Mouse (Mus musculus) liver, embryonic 13.5 days (tissue): Measurements from ENCODE around the gene Wfikkn2. TPM values are rescaled to one million over a fixed set of nuclear protein-coding genes. Genes with fewer than 3 reads are reported as not detected.
"Not testable (repeated sequence)": the region's sequence is repeated elsewhere in the genome, so short reads cannot be mapped to it uniquely, and the experiment has no call there.

ENCODE experiments used
- ATAC-seq: fragments of 200-750 bp; cut with Nextera tagmentation; 2 replicates; pipeline ENCODE4 v1.8.0; 2017; ENCODE audit warnings: low read depth, mild to moderate bottlenecking, moderate number of reproducible peaks, moderate library complexity
- DNase-seq: peaks from one replicate; pipeline ENCODE4 v3.0.0; 2022
- H3K27ac ChIP-seq: fragments of 300-500 bp; sonication (generic); 2 replicates; pipeline ENCODE4 v1.5.1; 2015; ENCODE audit warnings: moderate library complexity, mild to moderate bottlenecking, inconsistent platforms
- H3K27me3 ChIP-seq: fragments of 300-500 bp; sonication (generic); 2 replicates; pipeline ENCODE4 v1.6.1; 2015; ENCODE audit warnings: mild to moderate bottlenecking, inconsistent platforms
- H3K36me3 ChIP-seq: fragments of 300-500 bp; sonication (generic); 2 replicates; pipeline ENCODE4 v1.6.1; 2015; ENCODE audit warnings: mild to moderate bottlenecking, inconsistent platforms
- H3K4me1 ChIP-seq: fragments of 300-500 bp; sonication (generic); replicated peaks from 2 replicates; pipeline ENCODE4 v1.6.1; 2015; ENCODE audit warnings: inconsistent platforms
- H3K4me2 ChIP-seq: fragments of 300-500 bp; sonication (generic); 2 replicates; pipeline ENCODE4 v1.6.1; 2015; ENCODE audit warnings: inconsistent platforms, mild to moderate bottlenecking, moderate library complexity
- H3K4me3 ChIP-seq: fragments of 300-500 bp; sonication (generic); replicated peaks from 2 replicates; pipeline ENCODE4 v1.5.1; 2015; ENCODE audit warnings: mild to moderate bottlenecking, inconsistent platforms
- H3K9ac ChIP-seq: fragments of 300-500 bp; sonication (generic); 2 replicates; pipeline ENCODE4 v1.6.1; 2015; ENCODE audit warnings: mild to moderate bottlenecking, inconsistent platforms
- H3K9me3 ChIP-seq: fragments of 300-500 bp; sonication (generic); replicated peaks from 2 replicates; pipeline ENCODE4 v1.6.1; 2016; ENCODE audit warnings: inconsistent platforms
- WGBS: fragments of 180-500 bp; shearing (Covaris S2); methylation state at CpG from one replicate; pipeline ENCODE4 v1.1.7; 2015; ENCODE audit not compliant: insufficient replicate concordance; 5-methylcytosine and 5-hydroxymethylcytosine counted together
- polyA plus RNA-seq: library from polyadenylated mRNA; unstranded; fragments of >200 nt; fragmentation: Nextera tagmentation; extraction: Ambion mirVana; gene quantifications from 2 replicates; pipeline ENCODE4 v1.2.1, GENCODE M21; 2015

The Wfikkn2 gene
- polyA plus RNA-seq, 1 experiment from 2014 or later: 0.22 TPM

DNA sequence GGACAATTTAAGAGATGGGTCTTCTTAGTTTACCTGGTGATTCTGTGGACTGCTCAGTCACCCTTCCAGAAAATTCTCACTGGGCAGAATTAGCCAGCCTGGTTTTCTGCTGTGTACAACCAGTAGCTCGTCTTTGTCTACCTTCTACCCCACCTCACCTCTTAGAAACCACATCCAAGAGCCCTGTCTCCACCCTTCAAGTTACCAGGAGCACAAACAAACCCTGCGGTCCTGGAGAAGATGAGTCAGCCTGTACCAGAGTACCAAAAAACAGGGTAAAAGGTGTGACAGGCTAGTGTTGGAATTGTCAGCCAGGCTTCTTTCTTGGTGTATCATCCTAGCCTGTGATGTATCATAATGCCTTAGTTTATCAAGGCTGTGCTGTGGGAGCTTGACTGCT lies 29.9 kb upstream of the Wfikkn2 start:
- H3K27ac ChIP-seq: peak overlapping the region; percentile 78; the same call in 1 of the 2 replicates
- DNase-seq (no peak), ATAC-seq (no peak)
- H3K9ac ChIP-seq: peak overlapping the region; percentile 19; the same call in 1 of the 2 replicates
- no peak overlapping the region for H3K4me3 ChIP-seq
- H3K4me2 ChIP-seq: no peak overlapping the region
- H3K4me1 ChIP-seq: peaks cover 65% of the 10 kb centered on the region
- H3K27me3 ChIP-seq: 0 out of 2 replicates have a peak, but pooled peaks cover 5% of the 10 kb centered on the region
- H3K36me3 ChIP-seq: no peaks in the 10 kb centered on the region
- no peaks in the 10 kb centered on the region for H3K9me3 ChIP-seq
- WGBS: 76% methylated on average over 2 of the region's 2 CpGs

DNA sequence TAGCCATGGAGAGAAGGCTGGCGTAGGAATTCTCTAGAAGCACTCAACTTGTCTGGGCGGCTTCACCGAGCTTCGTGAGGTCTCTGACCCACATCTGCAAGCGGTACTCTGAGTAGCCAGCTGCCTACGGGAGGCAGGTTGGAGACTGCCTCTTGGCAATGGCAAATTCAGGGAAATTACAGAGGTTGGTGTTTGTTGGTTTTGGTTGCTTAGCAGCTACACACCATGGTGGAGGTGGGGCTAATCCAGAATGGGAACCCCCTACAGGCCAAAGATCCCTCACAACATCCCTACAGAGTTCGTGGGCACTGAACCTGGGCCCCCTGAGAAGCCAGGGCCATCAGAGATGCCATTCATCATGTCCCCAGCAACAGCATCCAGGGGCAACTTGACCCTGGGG lies 29.4 kb upstream of the Wfikkn2 start:
- Histone ChIP-seq H3K36me3 (no peaks in the 10 kb centered on the region), H3K9me3 (no peaks in the 10 kb centered on the region), H3K4me1 (peaks cover 60% of the 10 kb centered on the region), H3K4me3 (no peak overlapping the region), H3K27ac (peak overlapping the region; percentile 78; the same call in 1 of the 2 replicates), H3K4me2 (0 out of 2 replicates have a peak overlapping the region, but pooled peaks have one; percentile 1), H3K9ac (peak overlapping the region; percentile 19; the same call in 1 of the 2 replicates), H3K27me3 (0 out of 2 replicates have a peak, but pooled peaks cover 5% of the 10 kb centered on the region)
- ATAC-seq (no peak), DNase-seq (no peak)
- 79% methylated on average over 7 of the region's 7 CpGs for WGBS

DNA sequence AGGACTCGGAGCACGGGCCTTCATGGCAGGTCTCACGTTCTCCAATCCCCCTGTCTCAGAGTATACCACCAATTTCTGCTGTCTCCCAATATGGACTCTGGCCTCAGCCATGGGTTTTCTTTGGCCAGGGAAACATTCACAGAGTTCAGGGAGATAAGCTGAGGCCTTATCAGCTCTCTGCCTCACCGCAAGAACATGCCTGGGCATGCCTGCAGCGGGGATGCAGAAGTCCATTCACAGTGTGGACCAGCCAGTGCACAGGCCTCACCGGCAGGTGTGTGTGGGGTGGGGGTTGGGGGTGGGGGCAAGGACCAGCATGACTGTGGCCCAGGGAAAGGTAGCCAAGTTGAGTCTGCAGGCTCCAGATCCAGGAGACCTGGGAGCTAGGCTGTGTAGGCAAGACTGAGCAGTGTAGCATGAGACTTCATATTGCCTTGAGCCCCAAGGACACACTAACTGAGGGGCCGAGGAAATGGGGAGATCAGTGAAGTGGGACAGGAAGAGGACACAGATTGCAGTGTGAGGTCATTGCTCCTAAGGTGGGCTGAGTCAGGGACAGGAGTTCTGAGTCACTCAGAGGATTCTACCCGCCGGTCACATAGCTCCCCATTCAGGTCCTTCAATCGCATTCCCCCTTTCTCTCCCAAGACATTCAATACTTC lies 28.5 kb upstream of the Wfikkn2 start:
- Histone ChIP-seq H3K36me3 (no peaks in the 10 kb centered on the region), H3K27me3 (0 out of 2 replicates have a peak, but pooled peaks cover 5% of the 10 kb centered on the region), H3K4me3 (no peak overlapping the region), H3K27ac (peak overlapping the region; percentile 78), H3K9me3 (no peaks in the 10 kb centered on the region), H3K4me1 (peaks cover 61% of the 10 kb centered on the region), H3K4me2 (peak overlapping the region; percentile 48), H3K9ac (peak overlapping the region; percentile 50)
- ATAC-seq (peak; percentile 81), DNase-seq (peak; percentile 69)
- WGBS: 52% methylated on average over 10 of the region's 10 CpGs

- Histone ChIP-seq H3K27me3 (0 out of 2 replicates have a peak, but pooled peaks cover 5% of the 10 kb centered on the region), H3K4me3 (no peak overlapping the region), H3K9ac (peak overlapping the region; percentile 50; the same call in 1 of the 2 replicates), H3K27ac (peak overlapping the region; percentile 62), H3K36me3 (no peaks in the 10 kb centered on the region), H3K9me3 (no peaks in the 10 kb centered on the region), H3K4me2 (peak overlapping the region; percentile 48; the same call in 1 of the 2 replicates), H3K4me1 (peaks cover 57% of the 10 kb centered on the region)
- no peak for ATAC-seq
- no peak for DNase-seq
- WGBS: 77% methylated on average over 21 of the region's 21 CpGs
These were observed 27.4 kb upstream of the Wfikkn2 start for GRCm38 (mm10) chr11:94272960-94273927.

GRCm38 (mm10) chr11:94271015-94271414 lies 25.2 kb upstream of the Wfikkn2 start:
- DNase-seq: no peak
- Histone ChIP-seq H3K9ac (no peak overlapping the region), H3K4me2 (no peak overlapping the region), H3K27ac (no peak overlapping the region), H3K27me3 (0 out of 2 replicates have a peak, but pooled peaks cover 1% of the 10 kb centered on the region), H3K36me3 (no peaks in the 10 kb centered on the region), H3K4me1 (peaks cover 68% of the 10 kb centered on the region), H3K4me3 (no peak overlapping the region), H3K9me3 (no peaks in the 10 kb centered on the region)
- ATAC-seq: no peak
- 71% methylated on average over 2 of the region's 2 CpGs for WGBS

- Histone ChIP-seq H3K27me3 (no peaks in the 10 kb centered on the region), H3K36me3 (no peaks in the 10 kb centered on the region), H3K9ac (no peak overlapping the region), H3K4me1 (peaks cover 69% of the 10 kb centered on the region), H3K9me3 (no peaks in the 10 kb centered on the region), H3K4me3 (no peak overlapping the region), H3K4me2 (no peak overlapping the region), H3K27ac (no peak overlapping the region)
- DNase-seq (no peak), ATAC-seq (no peak)
- 79% methylated on average over 7 of the region's 7 CpGs for WGBS
These were observed 24.1 kb upstream of the Wfikkn2 start for GRCm38 (mm10) chr11:94269906-94270305.

GRCm38 (mm10) chr11:94268761-94269160 lies 23.0 kb upstream of the Wfikkn2 start:
- DNase-seq: no peak
- no peak for ATAC-seq
- H3K4me1 ChIP-seq: peaks cover 66% of the 10 kb centered on the region
- H3K27ac ChIP-seq: no peak overlapping the region
- H3K9ac ChIP-seq: no peak overlapping the region
- no peaks in the 10 kb centered on the region for H3K9me3 ChIP-seq
- no peak overlapping the region for H3K4me2 ChIP-seq
- H3K27me3 ChIP-seq: no peaks in the 10 kb centered on the region
- no peak overlapping the region for H3K4me3 ChIP-seq
- no peaks in the 10 kb centered on the region for H3K36me3 ChIP-seq

DNA sequence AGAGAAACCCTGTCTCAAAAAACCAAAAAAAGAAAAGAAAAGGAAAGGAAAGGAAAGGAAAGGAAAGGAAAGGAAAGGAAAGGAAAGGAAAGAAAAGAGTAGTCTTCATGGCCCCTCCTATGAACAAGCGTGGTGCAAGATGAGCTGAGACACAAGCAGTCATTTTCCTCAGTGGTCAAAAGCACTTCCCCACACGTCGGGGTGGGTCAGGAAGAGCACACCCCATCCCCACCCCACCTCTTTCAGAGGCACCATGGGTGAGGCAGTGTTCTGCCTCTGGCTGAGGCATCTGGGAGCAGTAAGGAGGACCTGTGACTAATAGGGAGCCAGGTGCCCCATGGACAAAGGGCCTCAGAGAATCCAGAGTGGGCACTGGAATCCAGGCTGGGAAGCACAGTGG lies 20.4 kb upstream of the Wfikkn2 start:
- H3K4me2 ChIP-seq: peak overlapping the region; percentile 68
- peak overlapping the region; percentile 83 for H3K27ac ChIP-seq
- ATAC-seq, H3K9ac ChIP-seq, DNase-seq, H3K9me3 ChIP-seq, H3K4me3 ChIP-seq, H3K36me3 ChIP-seq, H3K27me3 ChIP-seq: not testable (repeated sequence)
- 28% methylated on average over 3 of the region's 3 CpGs for WGBS
- H3K4me1 ChIP-seq: peaks cover 66% of the 10 kb centered on the region

- H3K27me3 ChIP-seq: no peaks in the 10 kb centered on the region
- H3K9me3 ChIP-seq: no peaks in the 10 kb centered on the region
- H3K36me3 ChIP-seq: no peaks in the 10 kb centered on the region
- H3K9ac ChIP-seq: peak overlapping the region; percentile 63
- peak overlapping the region; percentile 83 for H3K27ac ChIP-seq
- peaks cover 75% of the 10 kb centered on the region for H3K4me1 ChIP-seq
- H3K4me3 ChIP-seq: peak overlapping the region; percentile 48
- ATAC-seq (peak; percentile 62), DNase-seq (peak; percentile 47)
- WGBS: 1% methylated on average over 18 of the region's 18 CpGs
- peak overlapping the region; percentile 68 for H3K4me2 ChIP-seq
These were observed 19.5 kb upstream of the Wfikkn2 start for GRCm38 (mm10) chr11:94265134-94265785.

DNA sequence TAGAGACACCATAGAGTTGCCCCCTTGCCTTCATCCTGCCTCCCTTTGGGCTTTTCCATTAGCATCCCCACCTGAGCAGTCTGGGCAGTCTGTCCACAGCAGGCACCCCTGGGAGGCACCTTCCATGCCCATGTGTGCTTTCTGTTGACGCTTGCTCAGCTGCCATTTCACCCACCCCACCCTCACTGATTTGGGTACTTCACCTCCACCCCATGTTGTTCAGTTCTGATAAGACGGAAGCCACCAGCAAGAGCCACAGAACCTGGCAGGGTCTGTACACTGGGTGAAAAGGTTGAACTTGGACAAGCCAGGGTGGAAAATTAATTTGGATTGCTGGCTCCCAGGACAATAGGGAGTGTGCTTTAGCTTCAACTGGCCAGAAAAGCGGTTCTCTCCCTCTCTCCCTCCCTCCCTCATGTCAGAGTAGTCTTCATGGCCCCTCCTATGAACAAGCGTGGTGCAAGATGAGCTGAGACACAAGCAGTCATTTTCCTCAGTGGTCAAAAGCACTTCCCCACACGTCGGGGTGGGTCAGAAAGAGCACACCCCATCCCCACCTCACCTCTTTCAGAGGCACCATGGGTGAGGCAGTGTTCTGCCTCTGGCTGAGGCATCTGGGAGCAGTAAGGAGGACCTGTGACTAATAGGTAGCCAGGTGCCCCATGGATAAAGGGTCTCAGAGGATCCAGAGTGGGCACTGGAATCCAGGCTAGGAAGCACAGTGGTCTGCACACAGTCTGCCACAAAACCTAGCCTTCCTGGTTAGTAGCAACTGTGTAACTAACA lies 16.0 kb upstream of the Wfikkn2 start:
- ATAC-seq (peak; percentile 96), DNase-seq (peak; percentile 57)
- Histone ChIP-seq H3K4me1 (peaks cover 62% of the 10 kb centered on the region), H3K9ac (peak overlapping the region; percentile 63), H3K36me3 (no peaks in the 10 kb centered on the region), H3K9me3 (0 out of 2 replicates have a peak, but pooled peaks cover 1% of the 10 kb centered on the region), H3K27me3 (0 out of 2 replicates have a peak, but pooled peaks cover 2% of the 10 kb centered on the region), H3K4me2 (peak overlapping the region; percentile 51), H3K4me3 (no peak overlapping the region), H3K27ac (peak overlapping the region; percentile 92)
- 37% methylated on average over 6 of the region's 6 CpGs for WGBS
